Mouse (Mus musculus) right cerebral cortex, postnatal 25 days (tissue): ENCODE measurements at regions not wholly inside any gene's neighbourhood (a gene's known extent, or its start where the extent isn't known, plus 50 kb on each side); places are given as distances from the start of the nearest gene placed in this dataset.

Experiments
- DNase-seq: peaks from one replicate; pipeline ENCODE4 v3.0.0; 2022

DNA sequence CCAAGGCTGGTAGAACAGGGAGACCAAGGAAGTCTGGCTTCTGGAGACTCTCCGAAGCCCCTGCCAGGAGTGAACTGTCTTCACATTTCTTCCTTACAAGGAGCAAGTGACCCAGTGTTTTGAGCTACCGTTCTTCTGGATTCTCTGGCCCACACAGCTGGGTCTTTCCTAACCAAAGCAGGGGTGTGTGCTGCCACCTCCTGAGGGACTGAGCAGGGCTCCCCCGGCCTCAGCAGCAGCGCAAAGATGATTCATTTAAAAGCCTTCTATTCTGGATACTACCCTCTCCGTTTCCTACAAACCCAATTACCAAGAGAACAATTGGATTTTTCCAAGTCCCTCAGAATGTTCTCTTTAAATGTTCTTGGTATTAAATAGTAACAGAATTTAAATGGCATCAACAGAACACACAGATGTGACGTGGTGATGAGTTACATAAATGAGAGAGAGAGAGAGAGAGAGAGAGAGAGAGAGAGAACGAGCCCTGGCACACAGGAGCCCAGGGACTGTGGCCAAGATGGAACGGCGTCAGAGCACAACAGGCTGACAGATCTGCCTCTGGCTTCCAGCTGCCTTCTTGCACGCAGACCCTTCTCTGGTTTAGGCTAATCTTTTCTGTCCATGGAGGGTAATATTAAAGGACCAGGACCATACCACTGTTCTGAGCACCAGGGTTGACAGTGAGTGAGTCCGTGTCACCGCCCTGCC lies 191.6 kb downstream of the Agtpbp1 start:
- peak; percentile 53 for DNase-seq

DNA sequence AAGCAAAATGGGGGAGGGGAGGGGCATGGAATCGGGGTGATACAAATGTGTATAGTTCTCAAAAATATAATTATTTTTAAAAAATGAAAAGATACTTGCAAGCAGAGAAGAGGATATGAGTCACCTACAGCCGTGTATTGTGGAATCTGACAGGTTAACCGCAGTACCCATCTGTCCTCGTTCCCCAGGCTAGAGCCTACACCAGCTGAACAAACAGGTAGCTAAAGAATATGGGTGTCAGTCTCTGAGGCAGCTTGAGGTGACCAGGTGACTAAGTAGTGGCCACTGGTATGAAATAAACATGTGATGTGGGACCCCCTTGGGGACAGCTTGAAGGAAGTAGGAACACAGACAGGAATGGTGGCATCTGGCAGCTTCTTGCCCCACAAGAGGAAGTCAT lies 192.2 kb downstream of the Agtpbp1 start:
- no peak for DNase-seq

DNA sequence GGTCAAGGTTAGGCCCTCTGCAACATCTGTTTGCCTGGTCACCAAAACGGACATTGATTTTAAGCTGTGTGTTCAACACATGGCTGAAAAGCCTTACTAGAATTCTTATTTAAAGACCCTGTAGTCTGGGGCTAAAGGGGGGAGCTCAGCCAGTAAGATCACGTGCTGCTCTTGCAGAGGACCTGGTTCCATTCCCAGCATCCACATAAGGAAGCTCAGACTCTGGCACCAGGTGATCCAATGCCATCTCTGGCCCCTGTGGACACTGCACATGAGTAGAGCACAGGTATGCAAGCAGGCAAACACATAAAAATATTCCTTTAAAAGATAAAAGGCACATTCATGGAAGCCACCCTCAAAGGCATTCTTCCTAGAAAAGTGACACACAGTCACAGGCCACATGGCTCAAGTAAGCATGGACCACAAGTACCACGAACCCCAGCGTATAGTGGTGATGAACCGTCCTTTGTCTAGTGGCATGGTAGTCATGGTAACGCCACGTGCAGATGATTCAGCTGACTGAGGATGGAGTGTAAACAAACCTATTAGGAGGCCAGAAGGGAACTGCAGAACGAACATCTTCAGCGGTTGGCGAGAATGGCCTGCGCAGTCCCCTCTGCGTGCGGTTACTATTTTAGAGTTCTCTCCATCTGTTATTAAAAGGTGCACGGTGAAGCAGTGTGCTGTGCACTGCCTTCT lies 197.3 kb downstream of the Agtpbp1 start:
- DNase-seq = no peak

DNA sequence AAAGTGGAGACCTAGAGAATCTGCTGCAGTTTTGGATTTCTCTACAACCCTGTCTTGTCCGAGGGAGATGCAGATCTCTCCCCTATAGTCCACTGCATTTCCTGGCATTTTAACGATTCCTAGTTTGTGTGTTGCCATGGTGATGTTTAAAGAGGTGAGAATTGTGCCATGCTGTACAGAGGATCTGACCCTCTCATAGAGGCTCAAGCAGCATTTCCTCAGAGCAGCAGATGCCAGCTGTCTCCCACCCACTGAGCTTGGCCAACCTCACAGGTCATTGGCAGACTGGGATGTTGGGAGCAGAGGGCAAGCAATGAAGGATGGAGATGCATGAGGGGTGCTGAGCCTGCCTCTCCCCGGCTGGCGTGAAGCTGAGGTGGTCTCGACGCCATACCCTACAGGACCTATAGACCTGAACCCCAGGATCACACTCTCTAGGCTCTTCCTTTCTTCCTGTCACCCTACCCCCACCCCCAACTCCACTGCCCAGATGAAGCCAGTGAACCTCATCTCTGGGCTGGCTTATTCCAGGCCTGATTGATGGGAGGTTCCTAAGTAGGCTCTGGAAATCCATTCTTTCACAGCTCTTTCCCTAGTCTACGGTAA lies 198.0 kb downstream of the Agtpbp1 start:
- no peak for DNase-seq

DNA sequence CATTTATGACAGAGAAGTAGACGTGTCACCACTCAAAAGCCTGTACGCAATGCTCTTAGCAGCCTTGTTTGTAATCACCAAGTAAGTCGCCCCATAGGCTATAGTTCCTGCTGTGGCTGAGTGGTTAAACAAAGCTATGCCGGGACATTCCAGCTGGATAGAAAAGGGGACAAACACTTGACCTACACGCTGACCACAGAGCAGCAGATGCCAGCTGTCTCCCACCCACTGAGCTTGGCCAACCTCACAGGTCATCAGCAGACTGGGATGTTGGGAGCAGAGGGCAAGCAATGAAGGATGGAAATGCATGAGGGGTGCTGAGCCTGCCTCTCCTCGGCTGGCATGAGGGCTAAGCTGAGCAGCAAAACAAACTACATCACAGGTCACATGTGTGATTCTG lies 199.2 kb downstream of the Agtpbp1 start:
- no peak for DNase-seq

DNA sequence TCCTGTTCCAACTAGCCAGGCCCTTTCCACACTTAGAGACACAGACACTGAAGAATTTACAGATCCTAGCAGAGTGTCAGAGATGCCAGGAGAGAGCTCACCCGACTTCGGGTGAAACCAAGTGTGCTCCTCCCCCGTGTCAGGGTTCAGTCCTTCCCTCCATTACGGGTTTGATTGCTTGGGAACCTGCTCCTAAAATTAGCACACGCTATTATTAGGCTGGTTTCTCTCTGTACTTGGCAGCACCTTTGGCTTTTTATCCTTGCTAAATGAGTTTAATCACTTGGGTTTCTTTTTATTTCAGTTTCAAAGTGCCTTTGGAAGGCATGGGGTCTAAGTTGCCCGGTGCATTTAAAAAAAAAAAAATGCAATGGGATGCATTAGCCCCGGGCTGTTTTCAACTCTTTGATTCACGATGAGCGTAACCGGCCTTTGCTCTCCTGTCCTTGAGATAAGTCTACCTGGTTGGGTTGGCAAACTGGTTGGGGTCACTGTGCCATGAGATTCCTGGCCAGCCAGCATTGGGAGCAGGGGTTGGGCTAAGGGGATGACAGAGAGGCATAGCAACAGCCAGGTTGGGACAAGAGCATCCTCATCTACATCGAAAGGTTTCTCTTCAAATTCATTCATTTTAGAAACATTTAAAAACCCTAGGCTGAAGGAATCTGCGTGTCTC lies 214.7 kb downstream of the Agtpbp1 start:
- DNase-seq = no peak

DNA sequence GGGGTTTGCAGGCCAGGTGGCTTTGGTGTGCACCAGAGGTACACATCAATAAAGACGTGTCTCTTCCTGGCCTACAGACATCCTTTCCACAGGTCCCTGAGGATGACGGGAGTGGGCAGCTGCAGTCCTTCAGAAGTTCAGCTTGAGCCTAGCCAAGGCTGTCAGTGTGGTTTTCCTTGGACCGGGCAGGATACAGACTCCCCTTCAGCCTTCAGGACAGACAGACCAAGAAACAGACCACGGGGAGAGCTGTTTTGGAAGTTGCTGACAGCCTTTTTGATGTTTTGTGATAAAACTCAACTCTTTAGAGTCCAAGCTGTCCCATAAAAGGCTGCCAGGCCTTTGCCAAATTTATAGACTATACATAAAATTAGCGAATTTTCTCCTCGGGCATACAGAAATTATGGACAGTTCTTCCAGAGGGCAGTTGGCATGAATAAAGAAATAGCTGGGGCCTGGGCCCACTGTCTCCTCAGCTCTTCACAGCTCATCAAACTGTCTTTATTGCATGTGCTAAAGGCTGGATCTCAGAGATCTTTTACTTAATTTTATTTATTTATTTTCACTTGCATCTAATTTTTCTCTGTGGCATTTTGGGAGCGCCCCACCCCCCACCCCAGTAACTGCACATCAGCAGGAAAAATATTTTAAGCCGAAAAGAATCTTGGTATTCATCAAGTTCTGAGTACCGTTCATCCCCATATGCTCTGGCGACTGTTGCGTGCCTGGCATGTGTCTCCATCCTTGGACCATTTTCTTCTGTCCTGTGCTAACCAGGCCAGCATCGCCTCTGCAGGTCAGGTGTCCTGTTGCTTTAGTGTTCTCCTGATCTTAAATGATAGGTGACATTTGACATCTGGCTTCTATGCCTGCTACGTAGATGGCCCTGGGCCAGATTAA lies 216.2 kb downstream of the Agtpbp1 start:
- DNase-seq = no peak

DNA sequence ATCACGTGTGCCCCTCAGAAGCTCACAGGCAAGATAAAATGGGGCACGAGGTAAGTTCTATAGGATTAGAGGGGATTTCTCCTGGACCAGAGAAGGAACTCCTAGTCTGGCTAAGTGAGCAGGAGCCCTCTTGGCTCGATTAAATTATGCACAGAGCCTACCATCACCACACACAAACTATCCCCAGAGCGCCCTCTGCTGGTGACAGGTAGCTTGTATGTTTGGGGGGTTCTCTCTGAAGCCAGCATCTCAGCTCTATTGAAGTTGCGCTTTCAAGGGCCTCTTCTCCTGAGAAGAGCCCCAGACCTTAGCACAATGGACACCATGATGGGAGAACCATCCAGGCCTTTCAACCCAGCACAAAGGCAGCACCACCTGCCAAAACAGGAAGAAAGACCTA lies 219.6 kb downstream of the Agtpbp1 start:
- DNase-seq = peak; percentile 81

DNA sequence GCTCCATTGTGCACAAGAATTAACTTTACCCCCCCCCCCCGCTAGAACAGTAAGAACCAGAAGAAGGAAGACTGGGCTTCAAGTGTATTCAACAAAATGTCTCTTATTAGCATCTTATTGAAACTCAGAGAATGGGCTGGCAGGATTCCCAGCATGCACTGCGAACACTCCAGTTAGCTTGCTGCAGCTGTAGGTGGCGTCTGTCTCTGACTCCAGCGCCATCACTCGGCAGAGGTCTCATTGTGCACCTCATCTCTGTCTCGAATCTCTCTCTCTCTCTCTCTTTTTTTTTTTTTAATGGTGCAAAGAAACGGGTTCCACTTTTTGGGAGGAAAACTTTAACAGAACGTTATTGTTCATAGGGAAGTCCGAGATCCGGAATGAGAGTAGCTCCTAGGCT lies 221.6 kb downstream of the Agtpbp1 start:
- DNase-seq = no peak

DNA sequence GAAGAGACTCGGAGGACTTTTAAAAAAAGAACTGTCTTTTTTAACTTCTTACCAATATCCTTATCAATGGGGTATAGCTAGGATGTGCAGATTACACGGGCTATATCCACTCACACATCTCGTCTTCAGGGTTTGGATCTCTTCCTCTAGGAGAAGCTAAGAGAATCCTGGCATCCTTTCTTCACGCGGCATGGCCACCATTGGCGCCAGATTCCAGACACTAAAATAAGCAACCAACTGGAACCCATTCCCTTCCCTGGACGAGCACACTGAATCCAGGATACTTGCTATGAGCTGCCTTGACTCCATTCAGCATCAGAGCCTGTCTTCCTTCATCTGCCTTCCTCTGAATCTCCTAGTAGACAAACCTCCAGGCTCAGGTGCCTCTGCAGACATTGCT lies 223.7 kb downstream of the Agtpbp1 start:
- no peak for DNase-seq

DNA sequence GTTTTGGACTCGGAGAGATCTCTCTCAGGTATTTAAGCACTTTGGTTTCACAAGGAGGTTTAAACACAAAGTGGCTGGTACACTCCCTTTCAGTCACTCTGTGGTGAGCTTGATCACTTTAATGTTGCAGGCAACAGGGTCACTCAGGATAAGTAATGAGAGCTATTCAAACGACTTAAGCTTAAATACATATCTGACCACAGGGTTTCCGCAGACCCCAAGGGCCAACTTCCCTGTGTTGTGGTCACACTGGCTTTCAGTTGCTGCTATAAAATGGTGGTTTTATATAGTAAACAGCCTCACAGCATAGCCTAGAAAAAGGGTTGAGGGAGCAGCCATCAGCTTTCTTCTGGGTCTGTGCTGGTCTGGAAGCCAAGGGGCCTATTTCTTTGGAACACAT lies 225.0 kb downstream of the Agtpbp1 start:
- no peak for DNase-seq

DNA sequence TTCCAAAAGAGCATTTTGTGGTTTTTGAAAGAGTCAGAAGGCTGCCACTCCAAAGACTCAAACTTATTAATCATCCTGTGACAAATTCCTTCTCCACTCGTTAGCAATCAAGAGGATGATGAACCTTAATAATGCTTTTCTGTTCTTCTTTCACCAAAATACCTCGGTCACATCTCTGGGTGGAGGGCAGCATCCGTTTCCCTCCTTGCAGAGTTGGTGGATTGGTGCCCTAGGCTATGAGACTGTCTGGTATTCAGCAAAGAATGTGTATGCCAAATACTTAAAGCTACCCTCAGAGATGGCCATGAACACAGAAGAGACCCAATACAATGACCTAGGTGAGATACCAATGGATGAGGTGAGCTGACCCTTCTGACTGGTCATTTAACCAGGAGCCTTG lies 226.6 kb downstream of the Agtpbp1 start:
- DNase-seq = no peak

DNA sequence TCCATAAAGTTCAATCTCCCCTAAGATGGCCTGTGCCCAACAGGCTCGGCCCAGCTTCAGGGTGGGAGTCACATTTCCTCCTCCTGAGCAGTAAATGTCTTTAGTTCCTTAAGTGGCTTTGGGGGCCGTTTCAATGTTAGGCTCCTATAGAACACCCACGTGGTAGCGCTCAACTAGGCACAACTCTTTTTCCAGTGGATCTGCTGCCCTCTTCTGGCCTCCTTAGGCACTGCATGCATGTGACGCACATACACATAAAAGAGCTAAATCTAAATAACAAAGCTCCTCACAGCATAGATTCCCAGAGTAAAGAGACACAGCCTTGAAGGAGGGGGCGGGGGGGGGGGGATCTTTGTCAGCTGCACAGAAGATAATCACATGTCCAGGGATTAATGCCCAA lies 233.6 kb downstream of the Agtpbp1 start:
- DNase-seq = no peak

DNA sequence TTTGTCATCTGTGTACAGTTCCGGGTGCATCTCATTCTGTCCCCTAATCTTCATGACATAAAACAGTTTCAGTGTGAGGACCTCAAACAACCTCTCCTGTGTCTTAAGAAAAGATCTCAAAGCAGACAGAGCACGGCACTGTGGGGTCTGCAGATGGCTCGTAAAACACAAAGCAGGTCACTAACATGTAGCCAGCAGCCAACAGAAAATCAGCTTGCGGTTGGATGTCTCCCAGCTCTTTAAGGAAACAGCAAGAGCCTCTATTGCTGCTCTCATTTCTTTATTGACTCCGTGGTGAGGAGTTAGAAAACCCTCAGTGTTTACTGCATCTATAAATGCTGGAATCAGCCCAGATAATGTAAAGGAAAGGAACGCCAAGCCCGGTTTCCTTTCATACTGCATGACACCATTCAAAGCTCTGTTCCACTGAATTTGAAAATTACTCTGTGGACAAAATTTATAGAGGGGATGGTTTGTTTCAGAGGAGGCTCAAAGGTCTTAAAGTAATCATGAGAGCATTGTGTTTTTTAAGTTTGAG lies 234.3 kb downstream of the Agtpbp1 start:
- DNase-seq = no peak

DNA sequence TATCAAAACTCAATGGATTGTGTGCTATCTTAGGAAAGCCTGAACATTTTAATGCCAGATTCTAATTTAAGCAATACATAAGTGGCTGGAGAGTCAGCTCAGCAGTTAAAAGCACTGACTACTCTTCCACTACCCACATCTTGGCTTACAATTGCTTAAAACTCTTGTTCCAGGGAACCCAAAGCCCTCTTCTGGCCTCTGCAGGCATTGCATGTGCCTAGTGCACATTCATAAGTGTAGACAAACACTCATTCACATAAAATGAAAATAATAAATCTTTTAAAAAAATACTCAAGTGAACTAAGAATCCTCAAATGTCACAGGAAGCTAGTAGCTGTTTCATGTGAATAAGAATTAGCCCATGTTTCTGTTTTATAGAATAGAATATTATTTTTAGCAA lies 236.5 kb downstream of the Agtpbp1 start:
- no peak for DNase-seq

DNA sequence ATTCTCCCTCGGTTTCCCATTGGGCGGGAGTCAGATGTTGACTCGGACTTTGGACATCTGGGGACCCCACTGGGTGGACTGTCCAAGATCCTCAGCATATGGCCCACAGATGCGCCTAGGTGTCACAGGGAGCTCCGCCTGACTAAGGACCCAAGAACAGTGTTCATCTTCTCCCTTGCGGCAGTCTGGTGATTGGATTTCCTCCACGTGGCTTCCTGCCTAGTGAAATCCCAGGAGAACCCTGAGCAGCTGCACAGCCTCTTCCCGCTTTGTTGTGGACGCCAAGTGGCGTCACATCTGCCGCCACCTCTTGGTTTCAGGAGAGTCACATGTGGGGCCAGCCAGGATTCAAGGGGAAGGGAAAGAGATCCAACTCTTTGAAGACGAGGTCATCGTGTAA lies 243.2 kb downstream of the Agtpbp1 start:
- no peak for DNase-seq

DNA sequence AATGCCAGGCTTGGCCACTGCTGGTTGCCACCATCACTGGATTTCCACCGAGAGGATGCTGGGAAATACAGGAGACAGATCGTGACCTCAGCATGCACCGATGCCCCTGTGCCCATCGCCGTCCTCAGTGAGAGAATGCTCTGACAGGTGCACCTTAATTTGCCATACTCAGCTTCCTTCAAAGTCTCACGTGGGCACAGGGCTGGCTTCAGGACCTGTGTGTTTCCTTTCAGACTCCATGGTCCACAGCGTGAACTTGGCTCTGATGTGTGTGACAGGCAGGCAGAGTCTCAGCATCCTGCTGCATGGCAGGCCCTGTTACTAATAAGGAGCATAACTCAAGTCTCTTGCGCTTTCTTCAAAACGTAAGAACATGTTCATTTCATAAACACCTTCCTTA lies 246.6 kb downstream of the Agtpbp1 start:
- DNase-seq = no peak

DNA sequence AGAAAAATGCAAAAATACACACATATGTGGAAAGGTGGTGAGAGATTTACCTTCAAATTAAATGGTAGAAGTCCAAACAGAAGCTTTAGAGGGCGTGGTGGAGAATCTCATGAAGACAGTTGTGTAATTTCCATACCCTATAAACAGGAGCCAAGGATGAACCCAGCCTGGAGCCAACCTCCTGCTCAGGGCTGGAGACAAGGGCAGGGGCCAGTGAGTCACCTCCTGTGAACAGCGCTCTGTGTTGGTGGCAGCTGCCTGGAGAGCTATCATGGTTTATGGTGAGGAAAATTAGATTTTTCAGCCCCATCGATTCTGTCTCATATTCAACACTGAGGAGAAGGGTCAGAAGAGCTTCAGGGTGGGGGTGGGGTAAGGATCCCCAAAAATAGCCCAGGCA lies 261.1 kb downstream of the Agtpbp1 start:
- no peak for DNase-seq

DNA sequence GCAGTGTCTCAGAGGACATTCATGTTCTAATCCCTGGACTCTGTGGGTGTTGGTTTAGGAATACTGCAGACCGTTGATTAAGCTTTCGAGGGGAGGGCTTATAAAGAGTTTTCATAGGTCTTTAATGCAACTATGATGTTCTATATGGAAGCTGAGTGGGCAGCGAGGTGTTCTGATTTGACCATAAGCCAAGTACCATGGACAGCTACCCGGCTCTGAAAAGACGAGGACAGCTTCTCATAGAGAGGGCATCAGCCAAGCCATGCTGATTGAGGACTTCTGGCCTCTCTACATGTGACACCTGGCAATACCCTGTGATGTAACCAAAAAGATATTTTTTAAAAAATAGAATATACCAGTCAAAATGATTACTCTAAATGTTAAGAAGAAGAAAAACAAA lies 261.6 kb downstream of the Agtpbp1 start:
- no peak for DNase-seq

DNA sequence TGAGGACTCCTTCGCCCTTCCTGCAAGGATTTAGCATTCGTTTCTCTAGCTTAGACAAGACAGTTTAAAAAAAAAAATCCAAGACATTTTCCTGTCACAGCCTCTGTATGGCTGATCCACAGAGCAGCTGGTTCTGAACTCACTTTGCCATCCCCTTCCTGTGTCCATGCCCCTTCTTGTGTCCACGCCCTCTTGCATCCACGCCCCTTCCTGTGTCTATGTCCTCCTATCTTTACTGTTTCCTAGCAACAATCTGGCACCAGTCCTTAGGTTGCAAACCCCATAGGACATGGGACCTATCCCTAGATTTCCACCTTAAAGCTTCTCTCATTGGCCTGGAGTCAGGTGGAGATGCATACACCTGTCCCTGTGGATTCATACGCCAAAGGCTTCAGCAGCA lies 264.8 kb downstream of the Agtpbp1 start:
- DNase-seq = no peak

DNA sequence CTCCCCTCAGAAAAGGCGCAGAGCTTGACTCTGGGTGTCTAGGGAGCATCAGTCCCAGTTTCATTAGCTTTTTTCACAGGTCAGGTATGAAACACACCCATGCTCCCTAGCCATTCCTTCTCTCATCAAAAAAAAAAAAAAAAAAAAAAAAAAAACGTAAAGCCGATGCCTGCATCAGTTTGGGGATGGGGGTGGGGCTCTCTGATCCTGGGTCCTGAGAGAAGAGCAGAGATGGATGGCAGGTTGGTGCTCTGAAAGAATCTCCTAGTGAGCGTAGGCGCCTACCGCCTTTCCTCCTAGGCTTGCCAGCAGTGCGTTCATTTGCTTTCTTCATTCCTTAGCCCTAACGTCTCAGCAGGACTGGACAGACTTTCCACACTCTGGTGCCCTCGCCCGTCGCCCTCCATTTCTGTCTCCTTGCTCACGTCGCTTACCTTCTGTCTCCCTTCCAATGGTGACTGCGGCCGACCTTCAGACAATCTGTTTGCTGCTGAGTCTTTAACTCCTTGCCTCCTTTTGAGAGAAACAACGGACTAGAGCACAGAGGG lies 267.5 kb downstream of the Agtpbp1 start:
- no peak for DNase-seq

DNA sequence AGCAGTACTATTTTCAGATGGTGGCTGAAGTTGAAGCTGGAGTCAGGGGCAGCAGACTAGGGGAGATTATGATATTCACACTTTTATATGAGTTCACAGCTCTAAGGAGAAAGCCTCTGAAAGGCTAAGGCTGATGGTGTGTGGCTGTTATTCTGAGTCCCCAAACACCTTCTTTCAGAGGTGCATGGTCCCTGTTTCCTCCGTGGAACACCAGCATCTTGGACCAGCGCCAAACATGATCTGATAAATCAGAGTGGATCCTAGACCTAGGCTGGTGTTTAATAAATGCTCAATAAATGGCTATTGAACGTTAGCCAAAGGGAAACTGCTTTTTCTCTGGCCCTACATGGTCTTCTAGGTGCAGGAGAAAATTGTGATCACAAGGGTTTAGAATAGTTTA lies 269.2 kb downstream of the Agtpbp1 start:
- no peak for DNase-seq
